Mouse (Mus musculus): ENCODE results near the gene Gpr31b. TPM values are rescaled to one million over a fixed set of nuclear protein-coding genes. Genes with fewer than 3 reads are reported as not detected.

The Gpr31b gene
- under 1 TPM in 1 of 2 experiments, not detected in 1; 0.59 TPM for total RNA-seq (2023)

DNA sequence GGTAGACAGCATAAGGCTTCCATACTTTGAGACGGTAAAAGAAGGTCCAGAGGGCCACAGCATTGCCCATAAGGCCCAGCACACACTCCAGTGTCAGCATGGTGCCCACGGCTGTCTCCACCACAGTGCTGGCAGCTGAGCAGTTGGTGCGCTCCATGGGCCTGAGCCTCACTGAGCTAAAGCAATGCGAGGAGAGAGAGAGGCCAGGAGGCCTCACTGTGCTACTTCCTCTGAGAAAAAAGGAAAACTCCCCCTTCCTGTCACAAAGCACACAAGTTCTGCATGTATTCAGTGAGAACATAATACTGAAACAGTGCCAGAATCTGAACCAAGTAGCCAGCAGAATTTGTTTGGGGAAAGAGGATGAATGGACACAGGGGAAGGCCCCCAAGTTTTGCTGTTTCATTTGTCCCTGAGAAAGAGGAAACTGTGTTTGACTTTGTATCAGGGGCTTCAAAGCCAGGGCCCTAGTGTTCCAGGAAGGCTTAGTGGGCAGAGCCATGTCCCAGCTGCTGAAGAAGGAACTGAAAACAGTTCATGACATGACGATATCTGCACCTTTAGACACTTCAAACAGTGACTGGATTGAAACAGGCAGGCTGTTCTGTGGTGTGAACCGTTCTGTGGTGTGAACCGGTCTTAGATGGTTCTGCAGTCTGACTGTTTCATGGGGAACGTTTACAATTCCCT lies at the start of gene Gpr31b:
Gpr31b (minus strand) TSS at position 173 of the 690 bp plus-strand sequence.

GRCm38 (mm10) chr17:13060804-13061203 lies 8.7 kb upstream of the Gpr31b start, which contains the start of gene Tcp10b:
Gene Tcp10b (plus strand): TSS chr17:13061104.

GRCm38 (mm10) chr17:13006546-13006945 lies 45.5 kb downstream of the Gpr31b start, which contains the start of gene Sod2:
Gene Sod2 (plus strand): TSS chr17:13006846.

Other genes with a start within 250 kb of the Gpr31b start
- not detected for gene Mas1, start 184.2 kb downstream of the Gpr31b start, total RNA-seq (2023)
- gene Mrgprh, start 176.3 kb downstream of the Gpr31b start, total RNA-seq (2023) = not detected
- gene Pnldc1, start 142.1 kb downstream of the Gpr31b start, total RNA-seq (2023) = 1 to 10 TPM; 2.0 to 3.2 TPM
- gene Tcp1, start 136.6 kb downstream of the Gpr31b start, total RNA-seq (2023) = 100 to 1,000 TPM; 233 to 244 TPM
- 10 to 100 TPM; 40.7 to 44.4 TPM for gene Mrpl18, start 136.0 kb downstream of the Gpr31b start, total RNA-seq (2023)
- gene Acat3, start 111.7 kb downstream of the Gpr31b start, total RNA-seq (2023) = not detected
- 10 to 100 TPM; 16.9 to 23.9 TPM for gene Acat2, start 91.5 kb downstream of the Gpr31b start, total RNA-seq (2023)
- gene Wtap, start 58.1 kb downstream of the Gpr31b start, total RNA-seq (2023) = 100 to 1,000 TPM; 117 to 123 TPM
- 10 to 100 TPM; 89.3 to 95.3 TPM for gene Sod2, start 45.5 kb downstream of the Gpr31b start, total RNA-seq (2023)
- gene Tcp10b, start 8.8 kb upstream of the Gpr31b start, total RNA-seq (2023) = not detected
- gene Unc93a, start 79.5 kb upstream of the Gpr31b start, total RNA-seq (2023) = not detected
- gene Smok2a, start 168.9 kb upstream of the Gpr31b start, total RNA-seq (2023) = not detected
- not detected for gene Smok2b, start 178.0 kb upstream of the Gpr31b start, total RNA-seq (2023)

All from B cell, adult 67 days (primary cell).